Mouse (Mus musculus) liver, embryonic 16.5 days (tissue): ENCODE results near the gene Wrap53. TPM values are rescaled to one million over a fixed set of nuclear protein-coding genes. Genes with fewer than 3 reads are reported as not detected.
A peak's percentile ranks its signal among the peaks of the same experiment; 100 is the strongest.
"Not testable (repeated sequence)": the region's sequence is repeated elsewhere in the genome, so short reads cannot be mapped to it uniquely, and the experiment has no call there.

Experiments
- ATAC-seq: fragments of 200-750 bp; cut with Nextera tagmentation; 2 replicates; pipeline ENCODE4 v1.8.0; 2017; ENCODE audit warnings: low read depth, mild to moderate bottlenecking, moderate number of reproducible peaks, moderate library complexity
- H3K27ac ChIP-seq: fragments of 300-500 bp; sonication (generic); 2 replicates; pipeline ENCODE4 v1.5.1; 2014; ENCODE audit warnings: mild to moderate bottlenecking, low read length
- H3K27me3 ChIP-seq: fragments of 300-500 bp; sonication (generic); 2 replicates; pipeline ENCODE4 v1.6.1; 2014; ENCODE audit warnings: low read depth, low read length, mixed read lengths; ENCODE audit not compliant: control insufficient read depth, insufficient read depth
- H3K36me3 ChIP-seq: fragments of 300-500 bp; sonication (generic); 2 replicates; pipeline ENCODE4 v1.6.1; 2014; ENCODE audit warnings: mild to moderate bottlenecking; ENCODE audit not compliant: control insufficient read depth, insufficient read depth
- H3K4me1 ChIP-seq: fragments of 300-500 bp; sonication (generic); 2 replicates; pipeline ENCODE4 v1.6.1; 2014; ENCODE audit warnings: low read depth, low read length, mixed read lengths; ENCODE audit not compliant: control insufficient read depth
- H3K4me2 ChIP-seq: fragments of 300-500 bp; sonication (generic); 2 replicates; pipeline ENCODE4 v1.6.1; 2014; ENCODE audit warnings: low read depth, low read length, mixed read lengths
- H3K4me3 ChIP-seq: fragments of 300-500 bp; sonication (generic); 2 replicates; pipeline ENCODE4 v1.5.1; 2014; ENCODE audit warnings: low read depth, mild to moderate bottlenecking, low read length
- H3K9ac ChIP-seq: fragments of 300-500 bp; sonication (generic); 2 replicates; pipeline ENCODE4 v1.6.1; 2014; ENCODE audit warnings: low read depth, low read length
- H3K9me3 ChIP-seq: fragments of 300-500 bp; sonication (generic); replicated peaks from 2 replicates; pipeline ENCODE4 v1.6.1; 2016; ENCODE audit warnings: low read length; ENCODE audit not compliant: control insufficient read depth
- WGBS: fragments of 180-500 bp; shearing (Covaris S2); extraction: QIAGEN DNeasy Blood & Tissue Kit; methylation state at CpG from one replicate; pipeline ENCODE4 v1.1.7; 2014; ENCODE audit not compliant: insufficient replicate concordance; 5-methylcytosine and 5-hydroxymethylcytosine counted together
- polyA plus RNA-seq: library from polyadenylated mRNA; unstranded; fragments of >200 nt; fragmentation: Nextera tagmentation; extraction: Ambion mirVana; gene quantifications from 2 replicates; pipeline ENCODE4 v1.2.1, GENCODE M21; 2015

The Wrap53 gene
- polyA plus RNA-seq, 1 experiment from 2014 or later, result 15.5 TPM

DNA sequence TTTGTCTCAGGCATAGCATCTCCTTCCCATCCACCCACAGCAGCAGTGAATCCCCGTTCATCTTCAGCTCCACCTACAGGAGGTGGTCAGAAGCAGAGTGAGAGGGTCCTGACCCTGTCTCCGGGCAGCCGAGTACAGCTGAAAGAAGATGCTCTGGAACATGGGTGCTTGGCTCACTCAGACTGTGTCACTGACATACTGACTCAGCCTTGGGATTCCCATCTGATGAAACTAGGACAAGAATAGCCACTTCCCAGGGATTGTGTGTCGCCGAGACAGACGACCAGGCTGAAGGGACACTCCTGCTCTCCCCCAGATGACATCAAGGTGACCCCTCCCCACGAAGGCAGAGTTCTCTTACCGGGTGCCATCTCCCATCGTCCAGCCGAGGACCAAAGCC is 36.7 kb upstream of the Wrap53 start:
- no peak overlapping the region for H3K9ac ChIP-seq
- ATAC-seq, result no peak
- no peak overlapping the region for H3K27ac ChIP-seq
- H3K9me3 ChIP-seq, result no peaks in the 10 kb centered on the region
- H3K27me3 ChIP-seq, result no peaks in the 10 kb centered on the region
- peaks cover 34% of the 10 kb centered on the region for H3K4me1 ChIP-seq
- 47% methylated on average over 10 of the region's 10 CpGs for WGBS
- no peaks in the 10 kb centered on the region for H3K36me3 ChIP-seq
- H3K4me2 ChIP-seq, result no peak overlapping the region
- H3K4me3 ChIP-seq, result no peak overlapping the region

DNA sequence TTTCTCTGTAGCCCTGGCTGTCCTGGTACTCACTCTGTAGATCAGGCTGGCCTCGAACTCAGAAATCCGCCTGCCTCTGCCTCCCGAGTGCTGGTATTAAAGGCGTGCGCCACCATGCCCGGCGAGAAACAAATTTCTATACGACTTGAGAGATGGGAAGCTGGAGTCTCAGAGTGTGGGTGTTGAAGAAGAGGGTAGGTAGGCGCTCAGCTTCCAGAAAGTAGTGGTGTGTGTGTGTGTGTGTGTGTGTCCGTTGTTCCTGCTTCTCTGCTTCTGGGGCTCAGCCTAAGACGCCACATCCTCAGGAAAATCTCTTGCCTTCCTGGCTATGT is 34.2 kb upstream of the Wrap53 start:
- not testable (repeated sequence) for H3K36me3 ChIP-seq, H3K27ac ChIP-seq, ATAC-seq, H3K9me3 ChIP-seq, H3K27me3 ChIP-seq
- Histone ChIP-seq H3K9ac (peak overlapping the region; percentile 19; the same call in 1 of the 2 replicates), H3K4me2 (peak overlapping the region; percentile 80), H3K4me3 (peak overlapping the region; percentile 53), H3K4me1 (peaks cover 29% of the 10 kb centered on the region)
- 38% methylated on average over 11 of the region's 11 CpGs for whole genome bisulfite sequencing

DNA sequence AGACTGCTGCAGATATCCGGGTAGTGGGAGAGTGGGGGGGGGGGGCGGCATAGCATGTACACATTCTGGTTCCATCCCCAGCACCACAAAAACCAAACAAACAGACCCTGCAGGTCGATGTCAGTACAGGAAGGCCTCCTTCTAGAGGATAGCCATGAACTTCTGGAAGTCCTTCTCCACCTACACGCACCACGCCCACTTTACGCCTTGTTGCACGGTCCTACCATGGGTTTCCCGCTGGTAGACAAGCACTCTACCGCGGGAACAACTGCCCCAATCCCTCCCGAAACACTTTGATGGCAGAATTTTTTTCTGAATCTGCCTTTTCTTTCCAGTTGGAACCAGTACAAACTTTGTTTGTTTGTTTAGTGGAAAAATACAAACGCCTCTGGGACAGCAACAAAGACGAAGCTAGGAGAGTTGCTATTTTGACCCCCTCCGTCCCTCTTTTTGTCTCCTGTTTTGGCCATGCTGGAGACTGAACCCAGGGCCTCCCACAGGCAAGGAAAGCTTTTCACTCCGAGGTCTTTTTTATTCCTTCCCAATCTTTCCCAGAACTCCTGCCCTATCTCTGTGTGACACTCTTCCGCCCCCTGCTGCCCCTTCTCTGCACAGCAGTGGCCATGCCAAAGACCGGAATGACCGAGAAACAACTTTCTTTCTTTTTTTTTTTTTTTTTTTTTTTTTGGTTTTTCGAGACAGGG is 33.6 kb upstream of the Wrap53 start:
- 8% methylated on average over 19 of the region's 19 CpGs for WGBS
- no peaks in the 10 kb centered on the region for H3K27me3 ChIP-seq
- H3K9me3 ChIP-seq, result no peaks in the 10 kb centered on the region
- peak overlapping the region; percentile 2; the same call in 1 of the 2 replicates for H3K27ac ChIP-seq
- H3K4me2 ChIP-seq, result peak overlapping the region; percentile 80
- peak overlapping the region; percentile 53 for H3K4me3 ChIP-seq
- H3K9ac ChIP-seq, result peak overlapping the region; percentile 65
- no peaks in the 10 kb centered on the region for H3K36me3 ChIP-seq
- peak; percentile 63 for ATAC-seq
- H3K4me1 ChIP-seq, result peaks cover 34% of the 10 kb centered on the region

DNA sequence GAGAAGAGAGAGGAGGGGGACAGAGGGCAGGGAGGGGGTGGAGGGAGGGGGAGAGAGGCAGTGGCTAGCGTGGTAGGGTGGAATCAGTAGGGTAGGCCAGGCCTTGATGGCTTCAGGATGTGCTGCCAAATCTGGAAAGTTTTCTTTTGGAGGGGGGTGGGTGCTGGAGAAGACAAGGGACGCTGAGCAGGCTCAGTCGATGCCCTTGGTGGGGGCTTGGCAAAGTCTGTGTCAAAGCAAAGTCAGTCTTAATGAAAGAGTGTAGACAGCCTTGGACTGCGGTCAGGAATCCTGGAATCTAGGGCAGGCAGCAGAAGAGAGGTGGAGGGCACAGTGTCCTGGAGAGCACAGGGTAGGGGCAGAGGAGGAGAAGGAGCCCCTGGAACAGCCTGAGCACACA is 30.8 kb upstream of the Wrap53 start:
- ATAC-seq, result no peak
- no peak overlapping the region for H3K4me2 ChIP-seq
- no peak overlapping the region for H3K27ac ChIP-seq
- no peak overlapping the region for H3K4me3 ChIP-seq
- peaks cover 42% of the 10 kb centered on the region for H3K4me1 ChIP-seq
- H3K27me3 ChIP-seq, result no peaks in the 10 kb centered on the region
- no peak overlapping the region for H3K9ac ChIP-seq
- 68% methylated on average over 4 of the region's 4 CpGs for WGBS
- no peaks in the 10 kb centered on the region for H3K9me3 ChIP-seq
- no peaks in the 10 kb centered on the region for H3K36me3 ChIP-seq

DNA sequence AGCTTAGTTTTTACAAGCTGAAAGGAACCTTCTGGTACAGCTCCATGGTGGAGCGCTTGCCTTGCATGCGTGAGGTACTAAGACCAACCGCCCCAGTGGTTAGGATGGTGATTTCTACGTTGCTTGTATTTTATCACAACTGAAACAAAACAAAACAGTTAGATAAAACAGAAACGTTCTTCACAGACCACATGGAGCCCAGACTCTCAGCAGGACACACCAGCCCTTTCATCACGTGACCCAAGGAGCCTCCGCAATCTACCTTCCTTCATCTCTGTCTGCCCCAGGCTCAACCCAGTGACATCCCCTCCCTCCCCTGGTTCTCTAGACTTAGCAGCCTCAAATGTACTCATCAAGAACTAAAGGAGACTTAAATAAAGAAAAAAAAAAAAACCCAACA is 29.4 kb upstream of the Wrap53 start:
- no peak for ATAC-seq
- H3K9ac ChIP-seq, result peak overlapping the region; percentile 13
- peaks cover 53% of the 10 kb centered on the region for H3K4me1 ChIP-seq
- no peaks in the 10 kb centered on the region for H3K9me3 ChIP-seq
- no peak overlapping the region for H3K4me3 ChIP-seq
- peaks cover 2% of the 10 kb centered on the region; the same call in 1 of the 2 replicates for H3K27me3 ChIP-seq
- H3K27ac ChIP-seq, result peak overlapping the region; percentile 56
- 19% methylated on average over 7 of the region's 7 CpGs for WGBS
- H3K4me2 ChIP-seq, result peak overlapping the region; percentile 20; the same call in 1 of the 2 replicates
- H3K36me3 ChIP-seq, result no peaks in the 10 kb centered on the region

DNA sequence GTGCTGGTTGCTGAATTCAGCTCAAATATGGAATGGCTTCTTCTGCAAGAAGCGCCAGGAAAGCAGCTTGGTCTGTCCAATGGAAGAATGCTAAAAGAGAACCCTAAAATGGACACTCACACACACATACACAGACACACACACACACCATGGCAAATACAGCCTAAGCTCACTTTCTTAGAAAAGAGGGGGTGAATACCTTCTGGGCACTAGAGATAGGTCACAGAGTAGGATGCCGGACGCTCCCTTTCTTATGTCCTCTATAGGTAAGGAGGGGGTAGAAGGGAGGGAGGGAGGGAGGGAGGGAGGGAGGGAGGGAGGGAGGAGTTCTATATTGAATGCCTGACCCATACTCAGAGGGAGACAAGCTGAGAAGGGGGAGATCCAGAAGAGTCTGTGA is 28.5 kb upstream of the Wrap53 start:
- Histone ChIP-seq H3K27ac (peak overlapping the region; percentile 56), H3K36me3 (no peaks in the 10 kb centered on the region), H3K4me1 (peaks cover 51% of the 10 kb centered on the region), H3K9ac (no peak overlapping the region), H3K9me3 (no peaks in the 10 kb centered on the region), H3K4me2 (no peak overlapping the region), H3K4me3 (no peak overlapping the region), H3K27me3 (peaks cover 2% of the 10 kb centered on the region; the same call in 1 of the 2 replicates)
- 44% methylated on average over 3 of the region's 3 CpGs for WGBS
- ATAC-seq, result no peak

DNA sequence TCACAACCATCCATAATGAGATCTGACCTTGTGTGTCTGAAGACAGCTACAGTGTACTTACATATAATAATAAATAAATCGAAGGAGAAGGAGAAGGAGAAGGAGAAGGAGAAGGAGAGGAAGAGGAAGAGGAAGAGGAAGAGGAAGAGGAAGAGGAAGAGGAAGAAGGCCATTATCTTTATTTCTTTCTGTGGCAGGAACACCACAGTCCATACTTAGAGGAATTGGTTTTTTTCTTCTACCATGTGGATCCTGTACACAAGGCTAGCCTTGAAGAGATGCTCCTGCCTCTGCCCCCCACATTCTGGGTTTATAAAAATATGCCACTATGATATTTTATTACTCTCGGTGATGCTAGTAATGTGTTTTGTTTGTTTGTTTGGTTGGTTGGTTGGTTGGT is 26.8 kb upstream of the Wrap53 start:
- Histone ChIP-seq H3K4me1 (peaks cover 56% of the 10 kb centered on the region), H3K27ac (no peak overlapping the region), H3K9ac (no peak overlapping the region), H3K27me3 (peaks cover 2% of the 10 kb centered on the region; the same call in 1 of the 2 replicates), H3K4me2 (no peak overlapping the region), H3K4me3 (no peak overlapping the region), H3K9me3 (no peaks in the 10 kb centered on the region), H3K36me3 (no peaks in the 10 kb centered on the region)
- no peak for ATAC-seq
- 55% methylated on average over 2 of the region's 2 CpGs for WGBS

DNA sequence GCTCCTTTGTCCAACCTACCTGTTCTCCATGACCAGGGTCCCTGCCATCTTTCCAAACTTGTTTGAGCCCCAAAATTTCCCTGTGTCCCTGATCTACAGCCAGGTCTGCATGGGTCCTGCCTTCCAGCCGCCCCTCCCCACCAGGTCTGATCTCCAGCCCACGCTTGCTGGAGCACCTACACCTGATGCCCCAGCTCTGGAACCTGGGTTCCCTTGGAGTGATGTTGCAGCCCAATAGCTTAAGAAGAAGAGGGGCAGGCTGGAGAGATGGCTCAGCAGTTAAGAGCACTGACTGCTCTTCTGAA is 26.4 kb upstream of the Wrap53 start:
- whole genome bisulfite sequencing, result 50% methylated on average over 2 of the region's 2 CpGs
- H3K4me1 ChIP-seq, result peaks cover 60% of the 10 kb centered on the region
- peak overlapping the region; percentile 80 for H3K27ac ChIP-seq
- H3K36me3 ChIP-seq, result no peaks in the 10 kb centered on the region
- H3K4me2 ChIP-seq, result peak overlapping the region; percentile 100
- H3K27me3 ChIP-seq, result peaks cover 2% of the 10 kb centered on the region; the same call in 1 of the 2 replicates
- H3K4me3 ChIP-seq, result peak overlapping the region; percentile 76
- H3K9me3 ChIP-seq, result no peaks in the 10 kb centered on the region
- H3K9ac ChIP-seq, result peak overlapping the region; percentile 85
- no peak for ATAC-seq

DNA sequence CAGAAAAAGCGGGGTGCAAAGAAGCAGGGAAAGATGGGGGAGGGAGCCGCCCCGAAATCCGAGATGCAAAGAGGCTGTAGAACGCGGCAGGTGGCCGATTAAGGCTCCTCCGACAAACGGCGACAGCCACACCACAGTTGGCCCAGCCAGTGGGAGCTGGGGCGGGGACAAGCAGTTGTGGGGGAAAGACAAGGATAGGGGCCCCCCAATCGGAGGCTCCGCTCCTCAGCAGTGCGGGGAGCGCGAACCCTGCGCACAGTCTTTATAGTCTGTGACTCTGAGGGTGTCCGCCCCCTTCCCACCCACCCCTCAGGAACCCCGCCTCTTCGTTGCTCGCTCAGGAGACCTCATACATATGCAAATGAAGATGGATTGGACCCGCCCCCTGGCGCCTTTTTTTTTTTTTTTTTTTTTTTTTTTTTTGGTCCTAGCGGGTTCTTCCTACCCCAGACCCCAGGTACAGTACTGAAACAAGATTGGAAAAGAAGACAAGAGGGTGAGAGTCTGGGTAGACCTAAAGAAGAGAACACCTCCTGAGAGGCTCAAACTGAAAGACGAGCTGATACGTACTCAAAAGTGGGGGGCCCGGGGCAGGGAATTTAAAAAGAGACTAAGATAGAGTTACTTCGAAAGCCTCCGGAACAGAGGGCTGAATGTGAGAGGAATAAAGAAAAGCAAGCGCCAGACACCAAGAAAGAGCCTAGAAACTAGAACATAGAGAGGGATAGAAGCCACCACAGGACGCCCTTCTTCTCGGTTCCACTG is 25.9 kb upstream of the Wrap53 start, which contains the start of gene Atp1b2:
Gene Atp1b2 (minus strand): TSS at position 217 of the 765 bp plus-strand sequence.
- peaks cover 65% of the 10 kb centered on the region for H3K4me1 ChIP-seq
- ATAC-seq, result peak; percentile 93
- H3K27me3 ChIP-seq, result peaks cover 2% of the 10 kb centered on the region; the same call in 1 of the 2 replicates
- no peaks in the 10 kb centered on the region for H3K36me3 ChIP-seq
- H3K9me3 ChIP-seq, result no peaks in the 10 kb centered on the region
- H3K4me2 ChIP-seq, result peak within 1 kb of the TSS; percentile 100
- H3K27ac ChIP-seq, result peak within 1 kb of the TSS; percentile 83
- peak within 1 kb of the TSS; percentile 85 for H3K9ac ChIP-seq
- 3% methylated on average over 32 of the region's 32 CpGs for WGBS
- H3K4me3 ChIP-seq, result peak within 1 kb of the TSS; percentile 76
